Comparison of ENCODE assay signal across 9 mouse cellular contexts in genomic region chr1:183264145-183265008, GRCm38 (mm10). TPM values are rescaled to one million over a fixed set of nuclear protein-coding genes. Genes with fewer than 3 reads are reported as not detected.
DNase-seq lines count a peak whose midpoint lies in the region; ATAC-seq and TF ChIP-seq lines count a peak whose summit lies in the region.
"Had no signal": no experiment of that assay in that cellular context is flagged by ENCODE, and none has a peak within 500 bp of the region (broad histone marks: within the 10 kb centered on the region; RNA-seq: fewer than 3 reads in every experiment).

No protein-coding gene starts in this region.

- intact Hi-C loops in heart, postnatal 10 days (cut with DNase I): no loop called here

- H3K27ac ChIP-seq in bone marrow macrophage, adult 2 months (ENCODE audit: insufficient read depth, low read depth, low read length): peak overlapping the region; percentile 93
- H3K27ac ChIP-seq in forebrain, embryonic 13.5 days: no peak overlapping the region

- H3K9me3 ChIP-seq in forebrain, embryonic 13.5 days (replicated peaks): no peaks in the 10 kb centered on the region

- ATAC-seq in frontal cortex, adult (ENCODE audit: low TSS enrichment): peak; percentile 34; the same call in 1 of the 2 replicates
- peak; percentile 88 for ATAC-seq in megakaryocyte, adult 5-6 weeks (ENCODE audit: poor library complexity, severe bottlenecking)
- no peak for ATAC-seq in forebrain, embryonic 13.5 days
- ATAC-seq: CD4-positive, CD25-positive, alpha-beta regulatory T cell, adult 4 months had no signal

- H3K4me2 ChIP-seq in forebrain, embryonic 13.5 days: no peak overlapping the region

- no peak for TF ChIP-seq POLR2A in bone marrow macrophage, adult 2 months (IDR thresholded peaks at IDR 0.05; ENCODE audit: borderline replicate concordance, low read depth, low read length)

- H3K4me3 ChIP-seq in bone marrow macrophage, adult 2 months (ENCODE audit: insufficient read depth, low read length): peak overlapping the region; percentile 31
- H3K4me3 ChIP-seq in forebrain, embryonic 13.5 days: no peak overlapping the region

- 73% methylated on average over 13 of the region's 13 CpGs for WGBS in forebrain, embryonic 13.5 days

- H3K4me1 ChIP-seq in bone marrow macrophage, adult 2 months (ENCODE audit: control insufficient read depth, insufficient read depth, low read length): peaks cover 32% of the 10 kb centered on the region
- H3K4me1 ChIP-seq in forebrain, embryonic 13.5 days: no peaks in the 10 kb centered on the region

- TF ChIP-seq CTCF in bone marrow macrophage, adult 2 months (IDR thresholded peaks at IDR 0.05; ENCODE audit: low read depth, low read length): no peak

- H3K9ac ChIP-seq in forebrain, embryonic 13.5 days: no peak overlapping the region

- no peaks in the 10 kb centered on the region for H3K36me3 ChIP-seq in forebrain, embryonic 13.5 days (ENCODE audit: poor library complexity, severe bottlenecking)

- no peak for DNase-seq in frontal cortex, postnatal 10 days (ENCODE audit: low spot score in 2 of 2)
- peak; percentile 20 to 42 for DNase-seq in heart, postnatal 10 days
- no peak for DNase-seq in urinary bladder, postnatal 25 days (ENCODE audit: low spot score)
- DNase-seq in layer of hippocampus, postnatal 10 days (ENCODE audit: low spot score in 2 of 2): no peak

- H3K27me3 ChIP-seq in forebrain, embryonic 13.5 days: no peaks in the 10 kb centered on the region

RNA-seq across cellular contexts. Expression of gene Aida, which starts 32.0 kb away (rescaled TPM):
- polyA plus RNA-seq in bone marrow macrophage, adult 2 months (2012; ENCODE audit: insufficient read depth, insufficient read length, missing spikeins): 52.2 and 68.8 TPM in 2 replicates
- total RNA-seq in heart, postnatal 10 days (2021): 10 to 100 TPM; 37.3 TPM
- 66.0 and 71.4 TPM in 2 replicates for total RNA-seq in megakaryocyte, adult 5-6 weeks (2015)
- 85.7 and 88.5 TPM in 2 replicates for total RNA-seq in megakaryocyte, adult 5-6 weeks (2017)
- 10 to 100 TPM; 58.6 to 61.3 TPM for total RNA-seq in layer of hippocampus, postnatal 10 days (2021)
- 47.3 and 49.5 TPM in 2 replicates for polyA plus RNA-seq in forebrain, embryonic 13.5 days (2015; fragmentation: Nextera tagmentation; extraction: Ambion mirVana)

RNA-seq across cellular contexts. Expression of gene Brox, which starts 32.7 kb away (rescaled TPM):
- 77.3 and 80.5 TPM in 2 replicates for polyA plus RNA-seq in bone marrow macrophage, adult 2 months (2012; ENCODE audit: insufficient read depth, insufficient read length, missing spikeins)
- 10 to 100 TPM; 45.3 to 50.0 TPM for total RNA-seq in heart, postnatal 10 days (2021)
- 35.1 and 44.4 TPM in 2 replicates for total RNA-seq in megakaryocyte, adult 5-6 weeks (2015)
- total RNA-seq in megakaryocyte, adult 5-6 weeks (2017): 52.9 and 66.7 TPM in 2 replicates
- total RNA-seq in layer of hippocampus, postnatal 10 days (2021): 10 to 100 TPM; 62.1 to 70.8 TPM
- polyA plus RNA-seq in forebrain, embryonic 13.5 days (2015; fragmentation: Nextera tagmentation; extraction: Ambion mirVana): 78.6 and 81.2 TPM in 2 replicates

RNA-seq across cellular contexts. Expression of gene Disp1, which starts 43.1 kb away (rescaled TPM):
- 5.4 and 7.2 TPM in 2 replicates for polyA plus RNA-seq in bone marrow macrophage, adult 2 months (2012; ENCODE audit: insufficient read depth, insufficient read length, missing spikeins)
- total RNA-seq in heart, postnatal 10 days (2021): 10 to 100 TPM; 10.0 to 14.1 TPM
- total RNA-seq in megakaryocyte, adult 5-6 weeks (2015): 3.6 and 10.7 TPM in 2 replicates
- total RNA-seq in megakaryocyte, adult 5-6 weeks (2017): 5.2 and 5.7 TPM in 2 replicates
- 1 to 10 TPM; 4.3 to 4.4 TPM for total RNA-seq in layer of hippocampus, postnatal 10 days (2021)
- polyA plus RNA-seq in forebrain, embryonic 13.5 days (2015; fragmentation: Nextera tagmentation; extraction: Ambion mirVana): 6.8 and 8.2 TPM in 2 replicates

Comparison
In these comparisons a context has a peak if more than half of its experiments do, and no peak if none do; other contexts are left out.
1. DNase-seq: peak in heart, postnatal 10 days (2 of 2); none in frontal cortex, postnatal 10 days (0 of 2), urinary bladder, postnatal 25 days (single experiment) and layer of hippocampus, postnatal 10 days (0 of 2).